Mouse (Mus musculus) C2C12 (cell line): Measurements from ENCODE around the gene Ppargc1a.

Source experiments
- CTCF ChIP-seq: IDR thresholded peaks from one replicate; pipeline ENCODE4 v1.5.1; 2011; ENCODE audit not compliant: control insufficient read depth, insufficient read depth, insufficient read length
- MAX ChIP-seq: IDR thresholded peaks from one replicate; pipeline ENCODE4 v1.6.1; 2011; ENCODE audit warnings: mild to moderate bottlenecking, control low read depth
- MYOG ChIP-seq: IDR thresholded peaks from one replicate; pipeline ENCODE4 v1.6.1; 2011; ENCODE audit not compliant: control insufficient read depth, insufficient read length; ENCODE audit errors: extremely low read depth
- USF1 ChIP-seq: IDR thresholded peaks from one replicate; pipeline ENCODE4 v1.6.1; 2011; ENCODE audit warnings: low read depth, mild to moderate bottlenecking, control low read depth, moderate library complexity

GRCm38 (mm10) chr5:51553251-51553650 lies 14.3 kb downstream of the Ppargc1a start:
- no peak for TF ChIP-seq MAX
- no peak for TF ChIP-seq CTCF
- TF ChIP-seq USF1: no peak
- no peak for TF ChIP-seq MYOG
